Mouse (Mus musculus) G1E (cell line): ENCODE measurements at regions not wholly inside any gene's neighbourhood (a gene's known extent, or its start where the extent isn't known, plus 50 kb on each side); places are given as distances from the start of the nearest gene placed in this dataset.

Experiments used
- ATAC-seq: 2 replicates; pipeline ENCODE4 v1.8.0; 2016; ENCODE audit warnings: mild to moderate bottlenecking; ENCODE audit not compliant: insufficient number of reproducible peaks, poor library complexity, low FRiP score, severe bottlenecking; ENCODE audit errors: extremely low read depth
- DNase-seq: peaks from one replicate; pipeline ENCODE4 v3.0.0; 2012; ENCODE audit warnings: low spot score
- H3K27me3 ChIP-seq: 2 replicates; pipeline ENCODE4 v1.6.1; 2012; ENCODE audit warnings: mild to moderate bottlenecking, low read length, inconsistent platforms; ENCODE audit not compliant: insufficient read depth
- H3K36me3 ChIP-seq: replicated peaks from 2 replicates; pipeline ENCODE3; 2012; ENCODE audit warnings: mild to moderate bottlenecking, inconsistent platforms
- H3K4me1 ChIP-seq: 2 replicates; pipeline ENCODE4 v1.6.1; 2012; ENCODE audit warnings: low read depth, low read length, inconsistent platforms, mixed read lengths; ENCODE audit not compliant: insufficient read depth
- H3K4me3 ChIP-seq: 2 replicates; pipeline ENCODE4 v1.5.1; 2012; ENCODE audit warnings: low read depth, mild to moderate bottlenecking, inconsistent platforms, low read length, moderate library complexity, mixed read lengths
- H3K9me3 ChIP-seq: replicated peaks from 2 replicates; pipeline ENCODE4 v1.6.1; 2012; ENCODE audit warnings: inconsistent platforms
- CTCF ChIP-seq: IDR thresholded peaks from 2 replicates; pipeline ENCODE4 v1.5.1; 2012; ENCODE audit warnings: low read depth, low read length, inconsistent platforms, mixed read lengths
- GATA1 ChIP-seq: IDR thresholded peaks from 2 replicates; pipeline ENCODE4 v1.6.1; 2012; ENCODE audit warnings: borderline replicate concordance, low read length, inconsistent platforms, mixed read lengths
- GATA2 ChIP-seq: IDR thresholded peaks from 2 replicates; pipeline ENCODE4 v1.6.1; 2012; ENCODE audit warnings: low read depth, low read length, inconsistent platforms, borderline replicate concordance
- POLR2AphosphoS5 ChIP-seq: IDR thresholded peaks from 2 replicates; pipeline ENCODE4 v1.6.1; 2012; ENCODE audit warnings: low read depth, low read length, inconsistent platforms; ENCODE audit not compliant: insufficient replicate concordance
- TAL1 ChIP-seq: conservative IDR thresholded peaks from 2 replicates; pipeline ENCODE4 v1.6.1; 2012; ENCODE audit warnings: low read depth, low read length, inconsistent platforms, mixed read lengths

DNA sequence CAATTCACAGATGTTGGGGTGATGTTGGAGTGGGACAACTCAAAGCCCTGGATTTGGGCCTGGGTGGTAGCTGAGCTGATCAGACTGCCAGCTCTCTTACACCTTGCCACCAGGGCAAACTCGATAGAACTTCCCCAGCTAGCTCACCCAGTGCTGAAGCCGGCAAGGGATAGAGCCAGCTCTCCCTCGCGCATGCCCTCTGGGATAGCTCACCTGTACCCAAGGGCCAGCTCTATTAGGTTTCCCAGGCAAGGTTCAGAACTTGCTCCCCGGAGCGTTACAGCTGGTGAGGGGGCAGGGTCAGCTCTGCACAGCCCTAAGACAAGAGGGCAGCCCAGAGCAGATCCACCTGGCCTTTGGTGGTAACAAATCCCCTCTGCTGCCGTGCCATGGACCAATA, 54.1 kb upstream of the 1700012A03Rik start:
- DNase-seq (no peak), ATAC-seq (no peak)
- peaks cover 2% of the 10 kb centered on the region; the same call in 1 of the 2 replicates for H3K27me3 ChIP-seq
- TF ChIP-seq POLR2AphosphoS5, result no peak
- TF ChIP-seq TAL1, result no peak
- no peak for TF ChIP-seq CTCF
- TF ChIP-seq GATA2, result no peak
- no peak for TF ChIP-seq GATA1
- H3K36me3 ChIP-seq, result no peaks in the 10 kb centered on the region
- H3K4me3 ChIP-seq, result no peak overlapping the region
- no peaks in the 10 kb centered on the region for H3K4me1 ChIP-seq
- no peaks in the 10 kb centered on the region for H3K9me3 ChIP-seq

DNA sequence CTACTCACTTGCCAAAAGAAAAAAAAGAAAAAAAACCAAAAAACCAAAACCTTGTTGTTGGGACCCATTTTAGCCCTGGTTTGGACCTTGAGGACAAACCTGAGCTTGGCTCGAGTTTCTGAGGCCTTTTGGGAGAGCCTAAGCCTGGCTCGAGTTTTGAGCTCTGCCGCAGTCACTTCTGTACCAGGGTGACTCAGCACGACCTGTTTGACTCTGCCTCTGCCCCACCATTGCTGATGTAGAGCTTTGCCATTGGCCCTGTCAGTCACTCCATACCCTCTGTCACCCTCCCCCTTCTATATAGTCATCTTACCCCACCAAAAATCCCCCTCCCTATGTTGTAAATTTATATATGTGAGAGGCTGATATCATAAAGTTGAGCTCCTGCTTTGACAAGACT, 54.8 kb upstream of the 1700012A03Rik start:
- TF ChIP-seq TAL1, result no peak
- no peak for TF ChIP-seq GATA2
- TF ChIP-seq POLR2AphosphoS5, result no peak
- no peak for TF ChIP-seq GATA1
- no peak for TF ChIP-seq CTCF
- no peak for DNase-seq
- H3K9me3 ChIP-seq, result no peaks in the 10 kb centered on the region
- no peaks in the 10 kb centered on the region for H3K36me3 ChIP-seq
- H3K27me3 ChIP-seq, result peaks cover 2% of the 10 kb centered on the region; the same call in 1 of the 2 replicates
- H3K4me1 ChIP-seq, result no peaks in the 10 kb centered on the region
- no peak for ATAC-seq
- no peak overlapping the region for H3K4me3 ChIP-seq

GRCm38 (mm10) chr6:31985698-31986097, 64.3 kb upstream of the 1700012A03Rik start:
- Histone ChIP-seq H3K9me3 (no peaks in the 10 kb centered on the region), H3K4me3 (no peak overlapping the region), H3K27me3 (no peaks in the 10 kb centered on the region), H3K4me1 (no peaks in the 10 kb centered on the region), H3K36me3 (no peaks in the 10 kb centered on the region)
- DNase-seq (no peak), ATAC-seq (no peak)
- no peak for TF ChIP-seq TAL1
- TF ChIP-seq GATA2, result no peak
- no peak for TF ChIP-seq POLR2AphosphoS5
- TF ChIP-seq CTCF, result no peak
- no peak for TF ChIP-seq GATA1

DNA sequence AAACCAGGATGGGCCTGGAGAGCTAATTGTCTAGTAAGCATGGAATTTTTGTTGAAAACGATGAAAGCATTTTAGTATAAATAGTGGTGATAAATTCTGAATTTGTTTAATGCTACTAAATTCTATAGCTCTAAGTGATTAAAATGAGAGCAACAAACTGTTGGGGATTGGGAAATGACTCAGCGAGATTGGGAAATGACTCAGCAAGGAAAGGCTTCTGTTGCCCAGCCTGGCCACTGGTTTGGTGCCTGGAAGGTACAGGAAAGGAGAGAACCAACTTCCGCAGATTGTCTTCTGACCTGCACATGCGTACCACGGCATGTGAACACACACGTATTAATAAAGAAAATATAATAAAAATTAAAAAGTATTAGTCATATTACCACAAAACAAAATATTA, 73.3 kb upstream of the 1700012A03Rik start:
- ATAC-seq (no peak), DNase-seq (no peak)
- TF ChIP-seq POLR2AphosphoS5 (no peak), CTCF (no peak)
- Histone ChIP-seq H3K36me3 (no peaks in the 10 kb centered on the region), H3K9me3 (no peaks in the 10 kb centered on the region), H3K4me1 (no peaks in the 10 kb centered on the region), H3K27me3 (no peaks in the 10 kb centered on the region; the same call in 1 of the 2 replicates), H3K4me3 (no peak overlapping the region)

DNA sequence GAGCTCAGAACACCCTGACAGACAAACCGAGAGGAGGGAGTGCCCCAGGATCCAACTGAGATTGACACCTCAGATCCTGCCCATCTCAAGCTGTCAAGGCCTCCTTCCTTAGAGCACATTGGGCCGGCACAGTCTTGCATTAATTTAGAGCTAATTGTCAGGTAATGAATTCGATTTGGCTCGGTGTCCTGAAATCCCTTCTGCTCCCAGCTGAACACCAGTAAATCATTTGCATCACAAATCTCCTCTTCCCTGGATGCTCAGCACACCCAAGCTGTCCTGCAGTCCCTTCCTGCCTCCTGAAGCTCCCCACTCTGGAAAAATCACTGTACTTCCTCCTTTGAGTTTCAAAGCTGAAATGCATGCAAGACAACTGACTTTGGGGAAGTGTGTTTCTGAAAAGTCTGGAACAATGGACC, 102.0 kb upstream of the 1700012A03Rik start:
- no peak for ATAC-seq
- Histone ChIP-seq H3K9me3 (no peaks in the 10 kb centered on the region), H3K36me3 (no peaks in the 10 kb centered on the region), H3K4me1 (no peaks in the 10 kb centered on the region), H3K4me3 (no peak overlapping the region), H3K27me3 (peaks cover 4% of the 10 kb centered on the region; the same call in 1 of the 2 replicates)
- no peak for DNase-seq
- TF ChIP-seq TAL1, result no peak
- TF ChIP-seq GATA1, result no peak
- no peak for TF ChIP-seq POLR2AphosphoS5
- no peak for TF ChIP-seq GATA2
- TF ChIP-seq CTCF, result no peak

DNA sequence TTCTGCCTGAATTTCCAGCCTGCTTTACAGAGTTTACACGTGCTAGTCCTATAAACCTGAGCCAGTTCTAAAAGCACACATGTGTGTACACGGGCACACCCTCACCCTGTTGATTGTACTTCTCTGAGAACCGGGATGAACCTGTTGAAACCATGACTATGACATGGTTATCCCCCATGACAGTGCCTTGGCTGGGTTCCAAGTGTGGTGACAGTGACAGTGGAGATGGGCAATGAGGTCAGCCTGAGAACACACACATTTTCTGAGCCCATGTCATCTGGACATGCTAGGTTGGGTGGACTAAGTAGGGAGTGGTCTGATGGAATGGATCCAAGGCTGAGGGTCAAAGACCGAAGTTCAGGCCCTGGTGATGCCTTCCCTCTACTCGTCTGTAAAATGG, 103.5 kb upstream of the 1700012A03Rik start:
- Histone ChIP-seq H3K4me3 (no peak overlapping the region), H3K4me1 (no peaks in the 10 kb centered on the region), H3K27me3 (peaks cover 4% of the 10 kb centered on the region; the same call in 1 of the 2 replicates)

More for the DNA sequence above, 103.5 kb upstream of the 1700012A03Rik start:
- ATAC-seq (no peak), DNase-seq (no peak)
- Histone ChIP-seq H3K36me3 (no peaks in the 10 kb centered on the region), H3K9me3 (no peaks in the 10 kb centered on the region)
- TF ChIP-seq TAL1 (no peak), CTCF (no peak), POLR2AphosphoS5 (no peak), GATA1 (no peak), GATA2 (no peak)
